In the genomic region with DNA sequence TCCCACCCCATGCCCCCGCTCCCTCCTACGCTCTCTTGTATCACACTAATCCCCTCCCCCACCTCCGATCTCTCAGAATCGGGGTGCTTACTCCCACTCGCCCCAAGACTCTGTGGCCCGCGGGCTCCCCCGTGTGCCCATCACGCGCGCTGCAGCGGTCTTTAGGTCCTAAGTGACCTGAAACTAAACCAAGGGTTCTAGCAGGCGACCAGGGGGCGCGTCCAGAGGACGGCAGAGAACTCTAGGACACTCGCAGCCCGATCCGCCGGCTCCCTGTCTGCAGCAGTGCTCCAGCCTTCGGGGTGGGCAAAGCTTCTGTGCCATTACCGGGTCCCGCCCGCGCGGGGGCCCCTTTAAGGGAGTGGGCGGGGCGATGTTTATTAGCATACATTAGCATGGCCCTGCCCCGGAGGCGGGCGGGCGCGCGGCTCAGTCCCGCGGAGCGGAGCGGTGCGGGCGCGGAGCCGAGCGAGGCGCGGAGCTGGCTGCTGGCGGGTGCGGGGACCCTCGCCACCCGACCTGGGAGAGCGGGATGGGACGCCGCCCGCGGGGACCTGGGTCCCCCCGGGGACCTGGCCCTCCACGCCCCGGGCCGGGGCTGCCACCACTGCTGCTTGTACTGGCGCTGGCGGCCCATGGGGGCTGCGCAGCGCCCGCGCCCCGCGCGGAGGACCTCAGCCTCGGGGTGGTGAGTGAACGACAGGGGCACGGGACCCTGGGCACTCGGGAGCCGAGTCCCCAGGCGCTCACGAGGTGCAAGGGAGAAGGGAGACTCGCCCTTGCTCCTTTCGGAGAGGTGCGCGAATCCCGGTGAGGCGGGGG, we compare ENCODE assay signal across 8 mouse cellular contexts. TPM values are rescaled to one million over a fixed set of nuclear protein-coding genes. Genes with fewer than 3 reads are reported as not detected.
DNase-seq lines count a peak whose midpoint lies in the region; ATAC-seq and TF ChIP-seq lines count a peak whose summit lies in the region.

A gene (plus strand): TSS at position 409 of the 822 bp plus-strand sequence.

- H3K27me3 ChIP-seq in limb, embryonic 13.5 days = peaks cover 74% of the 10 kb centered on the region
- H3K27me3 ChIP-seq in midbrain, embryonic 15.5 days (replicated peaks) = peaks cover 15% of the 10 kb centered on the region

- 0 out of 2 replicates have a peak within 1 kb of the TSS, but pooled peaks have one; percentile 29 for H3K27ac ChIP-seq in embryonic fibroblast, embryonic 13.5 days (ENCODE audit: insufficient read depth, low read length)
- no peak within 1 kb of the TSS for H3K27ac ChIP-seq in limb, embryonic 13.5 days
- H3K27ac ChIP-seq in midbrain, embryonic 15.5 days = peak within 1 kb of the TSS; percentile 76

- H3K9ac ChIP-seq in limb, embryonic 13.5 days = peak within 1 kb of the TSS; percentile 73
- peak within 1 kb of the TSS; percentile 81 for H3K9ac ChIP-seq in midbrain, embryonic 15.5 days

- no peaks in the 10 kb centered on the region for H3K36me3 ChIP-seq in limb, embryonic 13.5 days
- no peaks in the 10 kb centered on the region for H3K36me3 ChIP-seq in midbrain, embryonic 15.5 days (replicated peaks)

- no peaks in the 10 kb centered on the region for H3K9me3 ChIP-seq in limb, embryonic 13.5 days
- H3K9me3 ChIP-seq in midbrain, embryonic 15.5 days = no peaks in the 10 kb centered on the region

- H3K4me3 ChIP-seq in embryonic fibroblast, embryonic 13.5 days (ENCODE audit: insufficient read depth, low read length) = peak within 1 kb of the TSS; percentile 65
- H3K4me3 ChIP-seq in limb, embryonic 13.5 days = peak within 1 kb of the TSS; percentile 69
- peak within 1 kb of the TSS; percentile 87 for H3K4me3 ChIP-seq in midbrain, embryonic 15.5 days

- TF ChIP-seq CTCF in embryonic fibroblast, embryonic 13.5 days (IDR thresholded peaks at IDR 0.05; ENCODE audit: borderline replicate concordance, insufficient read depth, low read length) = peak; percentile 36; the same call in 1 of the 2 replicates

- peak within 1 kb of the TSS; percentile 100 for H3K4me2 ChIP-seq in limb, embryonic 13.5 days (replicated peaks)
- H3K4me2 ChIP-seq in midbrain, embryonic 15.5 days = peak within 1 kb of the TSS; percentile 99

- peak; percentile 52; the same call in 1 of the 2 replicates for TF ChIP-seq POLR2A in embryonic fibroblast, embryonic 13.5 days (IDR thresholded peaks at IDR 0.05; ENCODE audit: low read depth, low read length)

- ATAC-seq in limb, embryonic 13.5 days (ENCODE audit: low FRiP score, low read depth) = peak; percentile 91
- peak; percentile 93 for ATAC-seq in midbrain, embryonic 15.5 days (replicated peaks)

- H3K4me1 ChIP-seq in embryonic fibroblast, embryonic 13.5 days (ENCODE audit: control insufficient read depth, insufficient read depth, low read length) = no peaks in the 10 kb centered on the region
- peaks cover 29% of the 10 kb centered on the region for H3K4me1 ChIP-seq in limb, embryonic 13.5 days
- peaks cover 36% of the 10 kb centered on the region for H3K4me1 ChIP-seq in midbrain, embryonic 15.5 days

- WGBS in limb, embryonic 13.5 days = under 1% methylated on average over 79 of the region's 80 CpGs
- WGBS in midbrain, embryonic 15.5 days = under 1% methylated on average over 67 of the region's 80 CpGs

- DNase-seq in B cell, adult 2 months = peak; percentile 90 to 92
- DNase-seq in brain, adult 2 months (ENCODE audit: low read depth, low spot score) = peak; percentile 92
- peak; percentile 87 to 89 for DNase-seq in heart, adult 9 months (ENCODE audit: low spot score in 2 of 2)
- DNase-seq in kidney, adult 9 months = peak; percentile 91
- DNase-seq in spleen, adult 18-20 months = peak; percentile 72 to 88

RNA-seq across cellular contexts. Expression of the gene that starts here (rescaled TPM):
- 4.5 and 5.5 TPM in 2 replicates for polyA plus RNA-seq in embryonic fibroblast, embryonic 13.5 days (2011; ENCODE audit: insufficient read length, low read depth, missing spikeins)
- 1.6 and 2.1 TPM in 2 replicates for polyA plus RNA-seq in limb, embryonic 13.5 days (2015; fragmentation: Nextera tagmentation; extraction: Ambion mirVana)
- 13.2 and 14.5 TPM in 2 replicates for polyA plus RNA-seq in midbrain, embryonic 15.5 days (2015; fragmentation: Nextera tagmentation; extraction: Ambion mirVana)
